Mouse (Mus musculus) E14TG2a.4 (cell line): ENCODE data around the gene Rb1.

Source experiments
- CTCF ChIP-seq: conservative IDR thresholded peaks from 2 replicates; pipeline ENCODE4 v1.5.1; 2014; ENCODE audit warnings: low read length
- NANOG ChIP-seq: IDR thresholded peaks from 2 replicates; pipeline ENCODE4 v1.6.1; 2014; ENCODE audit warnings: borderline replicate concordance, low read length, mixed read lengths
- POU5F1 ChIP-seq: IDR thresholded peaks from 2 replicates; pipeline ENCODE4 v1.6.1; 2014; ENCODE audit warnings: low read length, borderline replicate concordance

- TF ChIP-seq CTCF: no peak
- no peak for TF ChIP-seq NANOG
- no peak for TF ChIP-seq POU5F1
Measured at GRCm38 (mm10) chr14:73295512-73295911, 30.1 kb downstream of the Rb1 start.
